Mouse (Mus musculus) C2C12 (cell line): ENCODE measurements around the gene Syne3. TPM values are rescaled to one million over a fixed set of nuclear protein-coding genes. Genes with fewer than 3 reads are reported as not detected.

Experiments
- H3K27me3 ChIP-seq: one replicate; pipeline ENCODE4 v1.6.1; 2011; ENCODE audit not compliant: control insufficient read depth, insufficient read depth, insufficient read length
- H3K36me3 ChIP-seq: one replicate; pipeline ENCODE4 v1.6.1; 2011; ENCODE audit not compliant: control insufficient read depth, insufficient read depth
- H3K4me3 ChIP-seq: one replicate; pipeline ENCODE4 v1.5.1; 2011; ENCODE audit warnings: mild to moderate bottlenecking, control low read depth; ENCODE audit not compliant: poor library complexity, insufficient read depth, severe bottlenecking
- H3K79me2 ChIP-seq: one replicate; pipeline ENCODE4 v1.6.1; 2011; ENCODE audit not compliant: control insufficient read depth, insufficient read depth
- H3K79me3 ChIP-seq: one replicate; pipeline ENCODE4 v1.6.1; 2011; ENCODE audit warnings: low read depth, control low read depth
- H3ac ChIP-seq: one replicate; pipeline ENCODE3; 2011; ENCODE audit warnings: low read depth; ENCODE audit not compliant: control insufficient read depth, insufficient read length
- CEBPB ChIP-seq: IDR thresholded peaks from one replicate; pipeline ENCODE4 v1.6.1; 2011; ENCODE audit warnings: low read depth, mild to moderate bottlenecking, control low read depth, moderate library complexity
- CTCF ChIP-seq: IDR thresholded peaks from one replicate; pipeline ENCODE4 v1.5.1; 2011; ENCODE audit not compliant: control insufficient read depth, insufficient read depth, insufficient read length
- FOSL1 ChIP-seq: IDR thresholded peaks from one replicate; pipeline ENCODE4 v1.8.0; 2011; ENCODE audit warnings: mild to moderate bottlenecking, low read length; ENCODE audit not compliant: poor library complexity, insufficient read depth, severe bottlenecking
- MAX ChIP-seq: IDR thresholded peaks from one replicate; pipeline ENCODE4 v1.6.1; 2011; ENCODE audit warnings: mild to moderate bottlenecking, control low read depth
- MYOD1 ChIP-seq: IDR thresholded peaks from one replicate; pipeline ENCODE4 v1.6.1; 2011; ENCODE audit warnings: low read depth; ENCODE audit not compliant: control insufficient read depth, insufficient read length
- MYOG ChIP-seq: IDR thresholded peaks from one replicate; pipeline ENCODE4 v1.6.1; 2011; ENCODE audit not compliant: control insufficient read depth, insufficient read length; ENCODE audit errors: extremely low read depth
- USF1 ChIP-seq: IDR thresholded peaks from one replicate; pipeline ENCODE4 v1.6.1; 2011; ENCODE audit warnings: low read depth, mild to moderate bottlenecking, control low read depth, moderate library complexity
- polyA plus RNA-seq: library from polyadenylated mRNA; unstranded; fragments of >200 nt; fragmentation: generic; extraction: Trizol; gene quantifications from one replicate; pipeline ENCODE4 v1.2.1, GENCODE M21; 2012; ENCODE audit warnings: missing spikeins

Gene Syne3
- polyA plus RNA-seq, 1 experiment, result 24.8 TPM

GRCm38 (mm10) chr12:104925765-104926164, 83.8 kb downstream of the Syne3 start:
- Histone ChIP-seq H3K27me3 (no peaks in the 10 kb centered on the region), H3K79me3 (no peaks in the 10 kb centered on the region), H3K4me3 (no peak overlapping the region), H3K79me2 (no peaks in the 10 kb centered on the region), H3ac (no peak overlapping the region), H3K36me3 (no peaks in the 10 kb centered on the region)
- TF ChIP-seq FOSL1 (no peak), USF1 (no peak), MYOD1 (no peak), CTCF (no peak), CEBPB (no peak), MYOG (no peak), MAX (no peak)

DNA sequence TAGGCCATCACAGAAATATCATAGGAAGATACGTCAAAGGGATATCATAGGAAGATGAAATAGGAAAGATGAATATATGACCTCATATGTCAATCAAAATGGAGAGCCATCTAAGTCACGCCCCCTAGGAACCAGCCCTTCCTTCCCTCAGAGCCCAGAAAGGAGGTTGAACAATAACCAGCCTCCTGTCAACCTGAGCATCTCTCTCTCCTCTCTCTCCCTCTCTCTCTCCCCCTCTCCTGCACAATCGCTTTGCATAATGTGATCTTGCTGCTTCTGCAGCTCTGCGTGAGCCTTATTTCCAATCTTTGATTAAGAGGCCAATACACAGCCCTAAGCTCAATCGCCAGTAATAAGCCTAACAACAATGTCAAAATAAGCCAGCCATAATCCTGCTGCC, 84.6 kb downstream of the Syne3 start:
- H3K79me2 ChIP-seq, result no peaks in the 10 kb centered on the region
- H3ac ChIP-seq, result no peak overlapping the region
- H3K36me3 ChIP-seq, result no peaks in the 10 kb centered on the region
- H3K27me3 ChIP-seq, result no peaks in the 10 kb centered on the region
- no peaks in the 10 kb centered on the region for H3K79me3 ChIP-seq
- TF ChIP-seq MYOD1 (no peak), USF1 (no peak), MAX (no peak), FOSL1 (no peak), CEBPB (no peak), MYOG (no peak), CTCF (no peak)
- H3K4me3 ChIP-seq, result no peak overlapping the region

GRCm38 (mm10) chr12:104924546-104924945, 85.1 kb downstream of the Syne3 start:
- no peaks in the 10 kb centered on the region for H3K36me3 ChIP-seq
- no peaks in the 10 kb centered on the region for H3K79me3 ChIP-seq
- no peaks in the 10 kb centered on the region for H3K27me3 ChIP-seq
- TF ChIP-seq MYOD1 (no peak), MAX (no peak), CEBPB (no peak), CTCF (no peak), FOSL1 (no peak), USF1 (no peak), MYOG (no peak)
- H3ac ChIP-seq, result no peak overlapping the region
- no peak overlapping the region for H3K4me3 ChIP-seq
- no peaks in the 10 kb centered on the region for H3K79me2 ChIP-seq

DNA sequence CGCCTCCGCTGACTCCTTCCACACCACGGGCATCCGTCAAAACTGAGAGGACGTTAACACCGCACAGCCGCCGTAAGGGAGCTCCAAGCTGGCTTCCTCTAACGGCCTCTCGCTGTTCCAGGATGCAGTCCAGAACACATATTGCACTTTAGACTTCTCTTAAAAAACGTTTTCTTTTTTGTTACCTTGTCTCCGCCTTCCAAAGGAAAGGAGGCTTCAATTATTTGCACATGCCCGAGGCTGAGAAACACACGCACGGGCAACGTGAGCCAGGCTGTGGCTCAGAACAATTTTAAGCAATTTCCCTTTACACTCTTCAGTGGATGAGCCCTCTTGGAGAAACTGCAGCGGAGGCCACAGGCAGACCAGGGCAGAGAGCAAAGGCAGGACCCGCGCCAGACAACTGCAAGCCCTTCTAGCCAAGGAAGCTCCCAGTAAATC, 85.6 kb downstream of the Syne3 start:
- Histone ChIP-seq H3ac (no peak overlapping the region), H3K79me3 (no peaks in the 10 kb centered on the region), H3K27me3 (no peaks in the 10 kb centered on the region), H3K4me3 (no peak overlapping the region), H3K36me3 (no peaks in the 10 kb centered on the region), H3K79me2 (no peaks in the 10 kb centered on the region)
- TF ChIP-seq CEBPB (no peak), FOSL1 (no peak), CTCF (no peak), MYOD1 (no peak), MYOG (no peak), USF1 (no peak), MAX (no peak)

DNA sequence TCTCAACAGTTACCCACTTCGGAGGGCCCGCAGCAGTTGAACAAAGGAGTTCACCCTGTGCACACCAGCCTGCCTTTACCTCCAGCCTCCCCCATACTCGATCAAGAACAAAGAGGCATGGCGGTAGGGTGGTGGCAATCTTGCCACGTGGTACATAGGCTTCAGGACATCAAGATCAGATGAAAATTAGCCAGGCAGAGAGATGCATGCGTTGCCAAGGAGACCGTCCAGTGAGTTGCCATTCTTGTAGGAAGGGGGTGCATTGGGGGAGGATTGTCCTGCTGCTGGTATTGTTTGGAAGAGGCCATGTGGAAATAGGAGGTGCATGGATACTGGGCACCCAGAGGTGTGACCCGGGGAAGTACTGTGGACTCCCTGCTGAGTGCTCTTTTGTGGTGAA, 87.0 kb downstream of the Syne3 start:
- TF ChIP-seq CEBPB (no peak), USF1 (no peak), MAX (no peak), MYOD1 (no peak), FOSL1 (no peak), CTCF (no peak), MYOG (no peak)
- no peak overlapping the region for H3K4me3 ChIP-seq
- no peaks in the 10 kb centered on the region for H3K79me2 ChIP-seq
- no peaks in the 10 kb centered on the region for H3K27me3 ChIP-seq
- H3ac ChIP-seq, result no peak overlapping the region
- H3K79me3 ChIP-seq, result no peaks in the 10 kb centered on the region
- H3K36me3 ChIP-seq, result no peaks in the 10 kb centered on the region

- Histone ChIP-seq H3K27me3 (no peaks in the 10 kb centered on the region), H3K79me3 (no peaks in the 10 kb centered on the region), H3K79me2 (no peaks in the 10 kb centered on the region), H3K36me3 (no peaks in the 10 kb centered on the region), H3K4me3 (no peak overlapping the region), H3ac (no peak overlapping the region)
- TF ChIP-seq MAX, result no peak
Observed at GRCm38 (mm10) chr12:104921071-104921470, 88.5 kb downstream of the Syne3 start.
